Mouse (Mus musculus) spleen, adult 2 months (tissue): Measurements from ENCODE around the gene Gimap7.

Experiments used
- CTCF ChIP-seq: fragments of 200-500 bp; IDR thresholded peaks from 2 replicates; pipeline ENCODE4 v1.5.1; 2011; ENCODE audit warnings: mild to moderate bottlenecking, inconsistent platforms; ENCODE audit not compliant: insufficient read depth, insufficient read length, insufficient replicate concordance; ENCODE audit errors: extremely low read depth
- POLR2A ChIP-seq: fragments of 200-500 bp; IDR thresholded peaks from 2 replicates; pipeline ENCODE4 v1.6.1; 2011; ENCODE audit warnings: low read depth, low read length, inconsistent platforms

DNA sequence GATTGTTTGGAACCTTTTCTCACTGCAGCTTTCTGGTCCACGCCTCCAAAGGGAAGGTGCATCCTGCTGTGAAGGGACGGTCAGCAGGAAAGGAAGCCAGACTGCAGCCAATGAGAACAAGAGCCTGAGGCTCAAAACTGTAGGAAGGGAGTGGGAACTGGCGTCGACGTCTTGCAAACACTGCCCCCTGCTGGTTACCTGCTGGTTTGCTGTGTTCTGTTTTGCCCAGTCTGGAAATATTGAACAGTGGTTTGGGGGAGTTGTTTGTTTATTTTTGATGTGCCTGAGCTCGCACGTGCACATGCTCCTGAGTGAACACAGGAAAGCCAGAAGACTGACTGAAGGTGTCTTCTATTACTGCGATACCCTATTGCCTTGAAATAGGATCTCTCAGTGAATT, 53.6 kb downstream of the Gimap7 start:
- TF ChIP-seq CTCF (peak; percentile 89), POLR2A (no peak)
